Mouse (Mus musculus) embryonic fibroblast, embryonic 13.5 days (primary cell): ENCODE results near the gene C1qa.

Experiments
- CTCF ChIP-seq: IDR thresholded peaks from 2 replicates; pipeline ENCODE4 v1.5.1; 2011; ENCODE audit warnings: mild to moderate bottlenecking, control low read depth, low read length, moderate library complexity, borderline replicate concordance; ENCODE audit not compliant: insufficient read depth
- POLR2A ChIP-seq: IDR thresholded peaks from 2 replicates; pipeline ENCODE4 v1.6.1; 2011; ENCODE audit warnings: low read depth, mild to moderate bottlenecking, control low read depth, low read length, moderate library complexity

DNA sequence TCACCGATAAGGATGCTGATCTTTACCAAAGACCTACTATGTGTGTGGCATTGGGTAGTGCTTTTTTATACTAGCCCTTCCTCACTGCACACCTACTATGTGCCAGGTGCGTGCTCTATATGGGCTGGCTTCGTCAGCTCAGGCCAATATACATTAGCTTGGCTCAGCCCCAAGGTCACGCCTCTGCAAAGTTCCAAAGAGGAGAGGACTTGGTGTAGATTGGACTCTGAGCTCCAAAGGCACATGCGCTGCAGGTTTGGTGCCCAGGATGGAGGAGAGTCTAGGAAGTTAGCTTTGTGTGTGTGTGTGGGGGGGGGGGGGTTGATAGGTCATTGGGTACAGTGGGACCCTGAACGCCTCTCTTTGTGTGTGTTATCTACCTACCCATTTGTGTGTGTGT, 30.2 kb downstream of the C1qa start:
- TF ChIP-seq CTCF (no peak), POLR2A (no peak)
